ENCODE assay signal across 21 mouse cellular contexts in the genomic region with DNA sequence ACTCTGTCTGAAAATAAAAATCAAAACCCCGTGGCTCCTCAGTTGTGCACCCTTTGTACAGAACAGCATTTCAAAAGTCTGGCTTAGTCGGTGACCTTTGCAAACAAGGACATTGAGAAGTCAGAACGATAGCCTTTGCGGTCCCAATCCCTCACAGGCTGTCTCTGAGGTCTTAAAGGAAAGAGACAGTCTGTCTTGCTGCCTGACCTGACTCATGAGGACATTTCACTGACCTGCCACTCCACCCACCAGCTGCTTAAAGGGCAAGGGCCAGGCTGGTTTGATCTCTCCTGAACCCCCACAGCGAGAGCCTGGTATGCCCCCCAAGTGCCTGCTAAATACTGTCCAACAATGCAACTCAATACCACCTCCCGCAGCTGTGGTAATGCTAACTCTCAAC. TPM values are rescaled to one million over a fixed set of nuclear protein-coding genes. Genes with fewer than 3 reads are reported as not detected.
DNase-seq lines count a peak whose midpoint lies in the region; ATAC-seq lines count a peak whose summit lies in the region.
"Had no signal": no experiment of that assay in that cellular context is flagged by ENCODE, and none has a peak within 500 bp of the region (broad histone marks: within the 10 kb centered on the region; RNA-seq: fewer than 3 reads in every experiment).

No protein-coding gene starts in this region.

- DNase-seq in adrenal gland, adult 18-20 months (ENCODE audit: low spot score in 2 of 2): peak; percentile 31
- DNase-seq in adrenal gland, postnatal 10 days: no peak
- DNase-seq in forebrain, embryonic 11.5 days (ENCODE audit: low spot score): peak; percentile 20
- DNase-seq in forebrain, embryonic 10.5 days (ENCODE audit: extremely low spot score, low spot score): no peak
- peak; percentile 23 for DNase-seq in adrenal gland, postnatal 14 days
- no peak for DNase-seq in left cerebral cortex, postnatal 14 days (ENCODE audit: low spot score in 2 of 2)
- DNase-seq: B cell, adult 2 months; cerebellum, adult 11 months; cerebellum, adult 8-10 months; cerebellum, postnatal 14 days; gastrocnemius, postnatal 25 days; heart, adult 2 months; kidney, adult 8-10 months had no signal

- intact Hi-C loops in left cerebral cortex, postnatal 14 days (cut with DNase I): no loop called here

- no peak overlapping the region for H3K4me3 ChIP-seq in forebrain, embryonic 11.5 days (ENCODE audit: low read depth, low read length)
- no peak overlapping the region for H3K4me3 ChIP-seq in forebrain, embryonic 10.5 days
- H3K4me3 ChIP-seq: forebrain, embryonic 12.5 days; forebrain, embryonic 15.5 days; heart, adult 2 months; heart, embryonic 10.5 days; hindbrain, embryonic 12.5 days; hindbrain, embryonic 15.5 days; kidney, embryonic 15.5 days had no signal

- no peaks in the 10 kb centered on the region for H3K9me3 ChIP-seq in forebrain, embryonic 11.5 days (ENCODE audit: control insufficient read depth, low read length)
- no peaks in the 10 kb centered on the region for H3K9me3 ChIP-seq in forebrain, embryonic 10.5 days
- H3K9me3 ChIP-seq: forebrain, embryonic 15.5 days; heart, embryonic 10.5 days; hindbrain, embryonic 12.5 days; hindbrain, embryonic 15.5 days; kidney, embryonic 15.5 days had no signal

- H3K36me3 ChIP-seq in forebrain, embryonic 11.5 days (ENCODE audit: control insufficient read depth, insufficient read depth, low read length): no peaks in the 10 kb centered on the region
- H3K36me3 ChIP-seq in forebrain, embryonic 10.5 days (replicated peaks): no peaks in the 10 kb centered on the region
- H3K36me3 ChIP-seq: forebrain, embryonic 12.5 days; forebrain, embryonic 15.5 days; heart, embryonic 10.5 days; hindbrain, embryonic 12.5 days; hindbrain, embryonic 15.5 days; kidney, embryonic 15.5 days had no signal

- no peak overlapping the region for H3K9ac ChIP-seq in forebrain, embryonic 11.5 days (ENCODE audit: low read length)
- H3K9ac ChIP-seq: forebrain, embryonic 12.5 days; forebrain, embryonic 15.5 days; hindbrain, embryonic 12.5 days; hindbrain, embryonic 15.5 days; kidney, embryonic 15.5 days had no signal

- peaks cover 2% of the 10 kb centered on the region; the same call in 1 of the 2 replicates for H3K4me1 ChIP-seq in forebrain, embryonic 11.5 days (replicated peaks; ENCODE audit: control insufficient read depth, insufficient read depth, low read length)
- peaks cover 11% of the 10 kb centered on the region for H3K4me1 ChIP-seq in forebrain, embryonic 10.5 days
- H3K4me1 ChIP-seq: heart, embryonic 10.5 days had no signal

- H3K27ac ChIP-seq in forebrain, embryonic 11.5 days (ENCODE audit: low read depth, low read length): no peak overlapping the region
- no peak overlapping the region for H3K27ac ChIP-seq in forebrain, embryonic 10.5 days
- H3K27ac ChIP-seq: forebrain, embryonic 12.5 days; forebrain, embryonic 15.5 days; heart, adult 2 months; heart, embryonic 10.5 days; hindbrain, embryonic 12.5 days; hindbrain, embryonic 15.5 days; kidney, embryonic 15.5 days had no signal

- H3K27me3 ChIP-seq in forebrain, embryonic 11.5 days (ENCODE audit: control insufficient read depth, insufficient read depth, low read length): peaks cover 5% of the 10 kb centered on the region; the same call in 1 of the 2 replicates
- peaks cover 26% of the 10 kb centered on the region for H3K27me3 ChIP-seq in forebrain, embryonic 10.5 days (ENCODE audit: poor library complexity, severe bottlenecking)
- H3K27me3 ChIP-seq: forebrain, embryonic 15.5 days; hindbrain, embryonic 15.5 days had no signal

- H3K4me2 ChIP-seq in forebrain, embryonic 11.5 days (ENCODE audit: low read depth, low read length, severe bottlenecking): no peak overlapping the region
- H3K4me2 ChIP-seq: forebrain, embryonic 12.5 days; forebrain, embryonic 15.5 days; hindbrain, embryonic 12.5 days; hindbrain, embryonic 15.5 days; kidney, embryonic 15.5 days had no signal

- 88% methylated on average over 6 of the region's 6 CpGs for WGBS in forebrain, embryonic 11.5 days
- WGBS in forebrain, embryonic 10.5 days: 82% methylated on average over 6 of the region's 6 CpGs

- no peak for ATAC-seq in forebrain, embryonic 11.5 days (replicated peaks; ENCODE audit: low FRiP score)
- ATAC-seq: forebrain, embryonic 15.5 days; intestine, postnatal 0 days had no signal

RNA-seq across cellular contexts. Expression of gene D430041D05Rik, which starts 6.8 kb away (rescaled TPM):
- 10 to 100 TPM in 1 of 2 experiments, 1 to 10 TPM in 1; 7.0 to 11.9 TPM for total RNA-seq in adrenal gland, adult 18-20 months (2021)
- total RNA-seq in adrenal gland, postnatal 10 days (2021): 1 to 10 TPM; 3.8 TPM
- polyA plus RNA-seq in forebrain, embryonic 11.5 days (2014; fragmentation: Nextera tagmentation; extraction: Ambion mirVana): 2.5 and 2.6 TPM in 2 replicates
- polyA plus RNA-seq in forebrain, embryonic 10.5 days (2016; fragmentation: Nextera tagmentation; extraction: Ambion mirVana): 0.90 and 1.1 TPM in 2 replicates
- total RNA-seq in adrenal gland, postnatal 14 days (2021): 7.7 and 8.2 TPM in 2 replicates
- total RNA-seq in left cerebral cortex, postnatal 14 days (2021): 100 to 1,000 TPM; 115 to 126 TPM
- total RNA-seq: hematopoietic stem cell, adult 5-6 weeks had no signal

Comparison
In these comparisons a context has a peak if more than half of its experiments do, and no peak if none do; other contexts are left out.
1. DNase-seq: peak in adrenal gland, adult 18-20 months (2 of 2), forebrain, embryonic 11.5 days (single experiment) and adrenal gland, postnatal 14 days (single experiment); none in adrenal gland, postnatal 10 days (single experiment), forebrain, embryonic 10.5 days (single experiment) and left cerebral cortex, postnatal 14 days (0 of 2).
2. RNA of gene D430041D05Rik, which starts 6.8 kb away (total RNA-seq): 115 to 126 TPM in left cerebral cortex, postnatal 14 days; 7.0 to 11.9 TPM in adrenal gland, adult 18-20 months, 7.7 to 8.2 TPM in adrenal gland, postnatal 14 days and 3.8 TPM in adrenal gland, postnatal 10 days; every median in the first group is over 4 times any median in the second.